Mouse (Mus musculus) T-helper 17 cell (primary cell): Measurements from ENCODE around the gene Lcn2.
"Not testable (repeated sequence)": the region's sequence is repeated elsewhere in the genome, so short reads cannot be mapped to it uniquely, and the experiment has no call there.

Source experiments
- in situ Hi-C, 2 experiments: fragments of 300-600 bp; cut with MboI, MseI; formaldehyde crosslinking; loops; 1 replicate in 1 of 2; 2 replicates in 1 of 2; pipeline ENCODE4 v1.15.1; 2025; ENCODE audit warnings: high pct_unique_total_duplicates in 2 of 2

Lcn2 gene

GRCm38 (mm10) chr2:32375317-32375940, 12.6 kb downstream of the Lcn2 start:
- in situ Hi-C loops = no loop called here

DNA sequence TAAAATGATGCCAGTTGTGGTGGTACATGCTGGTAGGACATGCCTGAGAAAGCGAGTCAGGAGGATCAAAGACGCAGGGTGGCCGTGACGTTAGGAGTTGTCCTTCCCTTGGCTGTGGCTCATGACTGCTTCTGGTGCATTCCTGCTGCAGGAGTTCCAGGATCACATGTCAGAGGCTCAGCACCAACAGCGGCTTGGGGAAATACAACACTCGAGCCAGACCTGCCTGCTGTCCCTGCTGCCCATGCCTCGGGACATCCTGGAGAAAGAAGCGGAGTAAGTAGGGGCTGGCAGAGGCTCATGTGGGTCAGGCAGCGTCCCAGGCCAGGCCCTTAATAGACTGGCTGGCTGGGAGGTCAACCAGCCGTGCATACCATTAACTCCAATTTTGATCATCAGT, 13.9 kb downstream of the Lcn2 start:
- in situ Hi-C loops = no loop called here

DNA sequence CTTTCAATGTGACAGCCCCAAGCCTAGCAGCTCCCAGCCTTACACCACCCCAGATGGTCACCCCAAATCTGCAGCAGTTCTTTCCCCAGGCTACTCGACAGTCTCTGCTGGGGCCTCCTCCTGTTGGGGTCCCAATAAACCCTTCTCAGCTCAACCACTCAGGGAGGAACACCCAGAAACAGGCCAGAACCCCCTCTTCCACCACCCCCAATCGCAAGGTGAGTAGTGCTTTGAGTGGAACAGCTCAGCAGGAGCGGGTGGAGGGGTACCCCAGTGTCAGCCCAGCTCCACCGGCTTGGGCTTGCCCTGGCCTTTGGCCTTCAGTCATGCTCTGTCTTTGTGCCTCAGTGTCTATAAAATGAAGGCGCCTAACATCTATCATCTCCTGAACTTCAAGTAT, 20.7 kb downstream of the Lcn2 start:
- in situ Hi-C loops = no loop called here

GRCm38 (mm10) chr2:32364121-32364520, 23.9 kb downstream of the Lcn2 start:
- in situ Hi-C loops = no loop called here

GRCm38 (mm10) chr2:32363376-32364106, 24.5 kb downstream of the Lcn2 start:
- in situ Hi-C loops = no loop called here

- in situ Hi-C loops = no loop called here
These were observed 25.2 kb downstream of the Lcn2 start for GRCm38 (mm10) chr2:32362817-32363340.

DNA sequence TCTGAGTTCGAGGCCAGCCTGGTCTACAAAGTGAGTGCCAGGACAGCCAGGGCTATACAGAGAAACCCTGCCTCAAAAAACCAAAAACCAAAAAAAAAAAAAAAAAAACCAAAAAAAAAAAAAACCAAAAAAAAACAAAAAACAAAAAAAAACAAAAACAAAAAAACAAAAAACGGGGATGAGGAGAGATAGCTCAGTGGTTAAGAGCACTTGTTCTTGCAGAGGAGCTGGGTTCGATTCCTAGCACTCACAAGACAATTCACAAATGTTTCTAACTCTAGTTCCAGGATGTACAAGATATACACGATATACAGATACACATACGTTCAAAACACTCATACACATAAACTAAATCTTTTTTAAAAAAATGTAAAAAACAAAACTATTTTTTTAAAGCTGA, 25.8 kb downstream of the Lcn2 start:
- in situ Hi-C loops = not testable (repeated sequence)

DNA sequence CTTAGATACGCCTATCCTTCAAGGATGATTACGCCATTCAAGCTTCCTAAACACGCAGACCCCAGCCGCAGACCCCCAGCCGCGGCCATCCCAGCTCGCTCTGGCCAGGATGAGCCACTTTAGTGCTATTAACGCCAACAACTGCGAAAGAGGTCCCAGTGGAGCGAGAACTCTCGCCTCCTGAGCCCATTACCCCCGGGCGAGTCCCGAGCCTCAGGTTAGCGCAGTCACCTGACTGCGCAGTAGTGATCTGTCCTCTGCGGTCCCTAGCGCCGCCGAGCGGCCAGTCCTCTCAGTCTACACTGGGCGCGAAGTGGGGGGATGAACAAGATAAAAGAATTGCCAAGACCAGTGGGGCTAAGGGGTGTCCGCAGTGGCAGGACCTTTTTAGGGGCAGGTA, 26.6 kb downstream of the Lcn2 start:
- in situ Hi-C loops = no loop called here

DNA sequence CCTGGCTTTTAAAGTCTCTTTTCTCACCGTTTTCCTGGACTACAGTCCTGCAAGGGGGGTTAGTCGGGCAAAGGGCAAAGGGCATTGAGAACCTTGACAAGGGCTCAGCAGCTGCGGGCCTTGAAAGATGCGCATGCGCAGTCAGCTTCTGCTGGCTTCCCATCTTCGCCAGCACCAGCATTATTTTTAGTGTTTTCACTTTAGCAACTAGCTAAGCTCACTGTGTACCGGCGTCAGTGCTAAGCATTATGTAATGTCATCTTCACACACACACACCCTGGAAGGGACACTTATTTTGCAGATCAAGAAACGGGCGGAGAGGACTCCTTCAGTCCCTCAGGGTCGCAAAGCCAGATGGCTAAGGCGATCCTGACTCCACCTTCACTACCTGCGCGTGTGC, 27.3 kb downstream of the Lcn2 start:
- in situ Hi-C loops = no loop called here

GRCm38 (mm10) chr2:32358381-32358780, 29.7 kb downstream of the Lcn2 start:
- in situ Hi-C loops = no loop called here

DNA sequence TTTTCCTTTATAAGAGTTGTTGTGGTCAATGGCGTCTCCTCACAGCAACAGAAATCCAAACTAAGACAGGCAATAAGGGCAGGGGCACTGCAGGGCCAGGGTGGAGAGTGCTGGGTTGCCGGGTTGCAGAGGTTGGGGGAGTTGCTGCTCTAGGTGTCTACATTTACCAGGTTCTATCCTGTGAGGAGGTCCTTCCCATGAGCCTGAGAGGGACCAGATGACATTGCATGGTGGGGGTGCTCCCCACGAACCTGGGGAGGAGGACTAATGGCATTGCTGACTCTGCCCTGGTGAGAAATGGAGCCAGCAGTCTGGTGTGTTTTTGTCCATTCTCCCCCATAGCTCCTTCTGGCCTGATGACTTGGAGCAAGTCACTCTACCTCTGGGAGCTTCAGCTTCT, 30.3 kb downstream of the Lcn2 start:
- in situ Hi-C loops = no loop called here

DNA sequence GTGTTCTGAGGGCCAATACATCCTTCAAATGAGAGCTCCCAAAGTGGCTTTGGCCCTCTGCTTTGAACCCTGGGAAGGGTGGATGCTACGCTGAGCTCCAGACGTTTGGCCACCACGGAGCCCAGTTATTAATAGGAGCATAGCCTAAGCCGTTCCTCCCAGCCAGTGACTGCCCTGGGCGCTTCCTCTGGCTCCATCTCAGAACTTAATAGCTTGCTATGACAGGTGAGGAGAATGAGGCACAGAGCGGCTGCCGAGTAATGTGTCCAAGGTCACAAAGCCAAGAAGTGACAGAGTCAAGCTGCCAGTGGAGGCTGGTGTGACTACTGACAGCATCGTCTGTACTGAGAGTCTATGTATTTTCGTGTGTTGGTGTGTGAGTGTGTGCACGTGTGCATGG, 31.8 kb downstream of the Lcn2 start:
- in situ Hi-C loops = no loop called here

- in situ Hi-C loops = no loop called here
These were observed 33.6 kb downstream of the Lcn2 start for GRCm38 (mm10) chr2:32354336-32354895.

DNA sequence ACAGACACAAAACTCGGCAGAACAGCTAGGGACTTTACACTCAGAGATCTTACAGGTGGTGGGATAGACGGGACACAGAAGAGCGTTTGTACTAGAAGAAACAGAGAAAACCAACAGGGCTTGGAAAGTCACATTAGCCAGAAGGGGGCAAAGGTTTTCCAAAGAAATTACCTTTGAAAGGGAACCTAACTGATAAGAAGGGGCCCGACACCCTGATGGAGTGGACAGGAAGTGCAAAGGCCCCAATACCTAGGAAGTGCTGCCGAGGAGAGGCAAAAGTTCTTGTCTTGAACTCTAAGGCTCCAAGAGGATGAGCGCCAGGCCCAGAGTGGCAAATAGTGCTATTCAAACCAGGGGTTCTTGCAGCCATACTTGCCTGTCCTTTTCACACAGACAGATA, 34.2 kb downstream of the Lcn2 start:
- in situ Hi-C loops = no loop called here

DNA sequence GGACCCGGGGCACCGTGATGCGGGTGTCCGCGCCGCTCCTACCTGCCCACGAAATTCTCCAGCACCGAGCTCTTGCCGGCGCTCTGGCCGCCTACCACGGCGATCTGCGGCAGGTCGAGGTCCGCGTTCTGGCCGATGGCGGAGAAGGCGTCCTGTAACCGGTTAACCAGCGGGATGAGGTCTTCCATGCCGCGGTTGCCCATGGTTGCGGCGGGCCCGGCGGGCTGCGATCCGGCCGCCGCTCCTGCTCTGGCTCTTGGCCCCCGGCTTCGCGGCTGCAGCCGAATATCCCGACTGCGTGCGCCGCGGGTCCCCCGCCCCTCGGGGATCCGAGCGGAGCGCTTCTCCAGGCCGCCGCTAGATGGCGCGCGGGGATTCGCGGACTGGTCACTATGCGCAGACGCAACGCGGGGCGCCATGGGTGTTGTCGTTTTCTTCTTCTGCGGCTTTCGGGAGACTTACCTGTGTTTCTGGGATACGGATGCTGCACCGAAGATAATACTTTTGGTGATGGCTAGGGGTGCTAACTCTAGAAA, 35.0 kb downstream of the Lcn2 start, which contains the start of gene Dnm1:
Gene Dnm1, minus strand, starts transcription at position 332 of the 536 bp plus-strand sequence.
- in situ Hi-C loops = no loop called here

GRCm38 (mm10) chr2:32352151-32353006, 35.7 kb downstream of the Lcn2 start, which contains the start of gene Ciz1:
Gene Ciz1, plus strand, starts transcription at chr2:32352327.
- in situ Hi-C loops = no loop called here

DNA sequence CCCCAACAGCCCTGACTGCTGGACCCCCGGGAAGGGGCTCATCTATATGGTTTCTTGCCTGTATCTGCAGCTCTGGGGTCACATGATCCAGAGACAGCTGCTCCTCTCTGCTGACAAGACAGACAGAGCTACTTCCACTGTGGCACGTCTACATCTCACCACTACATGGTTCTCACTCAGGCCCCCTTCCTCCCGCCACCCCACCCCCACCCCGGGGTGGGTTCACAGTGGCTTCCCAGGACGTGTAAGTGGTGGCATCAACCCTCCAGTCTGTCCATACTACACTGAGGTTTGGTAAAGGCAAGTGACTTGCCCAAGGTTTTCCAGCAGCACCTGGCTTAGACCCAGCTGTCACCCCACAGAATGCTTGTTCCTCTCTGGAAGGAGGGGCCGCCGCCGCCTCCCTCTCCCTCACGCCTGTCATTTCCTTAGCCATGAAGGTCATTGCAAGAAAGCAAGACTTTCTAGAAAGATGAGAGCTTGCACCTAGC, 36.5 kb downstream of the Lcn2 start:
- in situ Hi-C loops = no loop called here

DNA sequence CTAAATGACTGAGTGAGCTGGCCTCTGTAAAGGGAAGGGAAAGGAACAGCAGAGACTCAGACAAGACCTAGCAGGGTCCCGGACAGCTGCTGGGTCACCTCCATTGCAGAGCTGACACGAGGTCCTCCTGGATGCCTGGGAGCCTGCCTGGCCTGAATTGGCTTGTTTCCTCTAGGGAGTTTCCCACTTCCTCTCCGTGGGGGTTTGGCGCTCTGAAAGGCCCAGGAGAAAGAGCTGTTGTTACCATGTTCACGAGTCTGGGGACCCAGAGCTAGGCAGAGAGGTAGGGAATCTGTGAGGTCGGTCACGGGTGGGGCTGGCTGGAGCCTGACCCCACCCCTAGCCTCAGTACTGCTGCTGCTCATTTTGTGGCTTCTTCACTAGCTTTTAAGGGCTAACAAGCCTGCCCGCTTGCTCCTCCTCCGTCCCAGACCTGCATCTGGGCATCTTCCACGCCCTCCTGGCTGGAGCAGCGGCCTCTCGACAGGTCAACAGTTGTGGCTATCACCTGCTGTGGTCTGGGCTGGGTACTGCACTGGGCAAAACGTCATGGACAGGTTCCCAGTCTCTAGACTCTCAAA, 37.5 kb downstream of the Lcn2 start:
- in situ Hi-C loops = no loop called here

DNA sequence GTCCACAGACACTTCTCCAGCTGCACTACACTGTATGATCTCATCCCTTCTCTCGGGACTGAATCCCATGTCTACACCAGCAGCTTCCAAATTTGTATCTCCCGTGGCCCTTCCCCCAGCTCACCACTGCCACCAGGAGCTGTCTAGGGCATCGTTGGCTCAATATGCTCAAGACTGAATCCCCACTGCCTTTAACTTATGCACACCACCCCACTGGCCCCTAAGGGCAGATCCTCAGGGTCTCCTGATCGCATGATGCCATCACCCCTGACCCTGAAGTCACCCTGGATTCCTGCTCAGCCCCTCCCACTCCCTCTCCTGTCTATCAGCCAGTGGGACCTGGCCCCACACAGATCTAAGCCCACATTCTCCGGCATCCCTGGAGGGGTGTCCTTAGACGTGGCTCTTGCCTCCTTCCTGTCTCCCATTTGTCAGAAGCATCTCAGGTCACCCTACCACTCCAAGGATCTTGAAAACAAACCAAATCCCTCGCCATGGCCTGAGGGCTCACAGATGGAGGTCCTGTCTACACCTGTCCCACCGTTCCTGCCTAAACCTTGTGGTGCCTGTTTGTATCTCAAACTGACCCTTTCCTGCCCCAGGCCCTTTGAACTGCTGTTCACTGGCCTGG, 38.3 kb downstream of the Lcn2 start:
- in situ Hi-C loops = loop anchor here in 1 of 2 experiments (5.0 kb wide), 1 partner anchor 42 kb away; no protein-coding TSS in a partner anchor

DNA sequence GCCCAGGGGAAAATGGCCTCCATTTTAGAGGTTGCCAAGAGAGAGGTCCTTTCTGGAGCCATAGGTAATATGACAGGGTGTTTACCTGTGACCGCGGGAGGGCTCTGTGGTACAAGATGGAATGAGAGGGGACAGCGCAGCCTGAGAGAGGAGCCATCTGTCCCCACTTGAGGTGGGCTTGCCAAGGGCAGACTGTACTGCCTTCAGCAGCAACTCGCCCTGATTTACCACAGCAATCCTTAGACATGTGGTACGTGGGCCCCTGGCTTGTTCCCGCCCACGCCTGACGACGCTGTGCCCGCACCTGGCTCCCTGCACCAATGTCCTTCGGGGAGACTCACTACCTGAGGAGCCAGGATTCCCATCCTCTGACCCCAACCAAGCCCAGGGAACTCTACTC, 39.7 kb downstream of the Lcn2 start:
- in situ Hi-C loops = loop anchor here in 1 of 2 experiments (5.0 kb wide), 1 partner anchor 41 kb away; no protein-coding TSS in a partner anchor
